Mouse (Mus musculus): ENCODE measurements around the gene Tpx2. TPM values are rescaled to one million over a fixed set of nuclear protein-coding genes. Genes with fewer than 3 reads are reported as not detected.

Tpx2 gene
- polyA plus RNA-seq (2014; fragmentation: Nextera tagmentation; extraction: Ambion mirVana): 88.3 and 95.4 TPM in 2 replicates

DNA sequence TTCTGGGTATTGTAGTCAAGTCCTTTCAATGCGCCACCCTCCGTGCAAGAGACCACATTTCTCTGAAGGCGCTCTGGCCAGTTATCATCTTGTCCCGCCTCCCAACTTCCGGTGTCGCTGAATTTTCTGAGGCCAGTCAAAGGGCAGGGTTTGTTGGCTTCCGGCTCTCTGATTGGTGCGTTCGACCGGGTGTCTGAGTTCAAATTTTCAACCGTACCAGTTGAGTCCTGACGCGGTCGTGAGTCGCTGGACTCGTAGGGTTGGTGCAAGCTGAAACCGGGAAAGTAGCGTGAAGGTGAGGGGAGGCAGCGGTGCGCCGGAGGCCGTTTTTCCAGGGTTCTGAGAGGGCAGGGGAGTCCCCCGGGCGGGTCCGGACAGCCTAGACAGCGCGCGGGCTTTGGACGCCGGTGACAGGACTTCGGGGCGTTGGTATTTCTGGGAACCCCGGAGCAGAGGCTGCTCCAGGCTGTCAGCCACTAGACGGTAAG lies at the start of gene Tpx2:
Tpx2 (plus strand) TSS at position 150 of the 488 bp plus-strand sequence.
- peak; percentile 98 for DNase-seq (ENCODE audit: low spot score)
- ATAC-seq (replicated peaks; ENCODE audit: low FRiP score, low TSS enrichment, low read depth): peak; percentile 96
- peak within 1 kb of the TSS; percentile 73 for H3K9ac ChIP-seq (ENCODE audit: low read length)
- WGBS: under 1% methylated on average over 34 of the region's 34 CpGs
- H3K27ac ChIP-seq (ENCODE audit: low read depth): peak within 1 kb of the TSS; percentile 72
- peaks cover 15% of the 10 kb centered on the region for H3K36me3 ChIP-seq (ENCODE audit: control insufficient read depth, insufficient read depth, low read length)
- peaks cover 17% of the 10 kb centered on the region for H3K4me1 ChIP-seq (replicated peaks; ENCODE audit: control insufficient read depth, insufficient read depth, low read length)
- H3K27me3 ChIP-seq (replicated peaks; ENCODE audit: control insufficient read depth, insufficient read depth, low read length): no peaks in the 10 kb centered on the region
- H3K4me2 ChIP-seq (ENCODE audit: low read length): peak within 1 kb of the TSS; percentile 51
- H3K9me3 ChIP-seq (ENCODE audit: control insufficient read depth, low read length): no peaks in the 10 kb centered on the region
- H3K4me3 ChIP-seq (ENCODE audit: low read depth, low read length): peak within 1 kb of the TSS; percentile 74

DNA sequence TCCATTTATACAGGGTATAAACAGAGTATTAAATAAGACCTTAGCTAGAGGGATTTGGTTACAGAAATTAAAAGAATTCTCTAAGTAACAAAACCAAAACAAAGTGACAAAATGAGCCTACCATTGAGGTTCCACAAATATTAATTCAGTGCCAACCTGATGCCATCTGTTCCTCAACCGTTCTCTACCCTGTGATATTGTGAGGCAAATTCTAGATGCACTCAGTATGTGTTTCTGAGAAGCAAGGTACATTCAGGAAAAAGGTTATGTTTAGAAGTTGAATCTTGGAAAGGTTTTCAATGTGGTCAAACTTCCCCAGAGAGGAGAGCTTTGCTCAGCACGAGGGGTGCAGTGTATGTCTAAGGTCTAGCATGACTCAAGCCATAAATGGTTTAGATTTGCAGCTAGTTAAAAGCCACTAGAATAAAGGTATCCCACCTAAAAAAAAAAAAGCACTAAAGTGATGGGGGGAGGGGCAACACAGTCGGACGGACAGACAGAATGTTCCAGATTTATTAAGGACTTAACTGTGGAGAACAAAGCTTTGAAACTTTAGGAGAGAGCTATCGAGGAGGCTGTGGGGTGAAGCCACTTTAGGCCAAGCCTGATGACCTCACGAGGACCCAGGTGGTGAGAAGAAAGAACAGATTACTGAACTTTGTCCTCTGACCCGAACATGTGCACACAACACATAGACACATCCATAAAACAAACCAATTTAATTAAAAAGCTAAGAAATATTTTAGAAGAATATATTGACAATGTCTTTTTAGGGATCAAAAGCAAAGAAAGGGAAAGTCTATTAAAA lies 47.6 kb upstream of the Tpx2 start:
- H3K27ac ChIP-seq (ENCODE audit: low read depth): no peak overlapping the region
- ATAC-seq (replicated peaks; ENCODE audit: low FRiP score, low TSS enrichment, low read depth): no peak
- 67% methylated on average over 7 of the region's 7 CpGs for WGBS
- no peak overlapping the region for H3K4me2 ChIP-seq (ENCODE audit: low read length)
- no peak for DNase-seq (ENCODE audit: low spot score)
- H3K9me3 ChIP-seq (ENCODE audit: control insufficient read depth, low read length): no peaks in the 10 kb centered on the region
- no peaks in the 10 kb centered on the region; the same call in 1 of the 2 replicates for H3K36me3 ChIP-seq (ENCODE audit: control insufficient read depth, insufficient read depth, low read length)
- no peak overlapping the region for H3K4me3 ChIP-seq (ENCODE audit: low read depth, low read length)
- no peaks in the 10 kb centered on the region for H3K27me3 ChIP-seq (replicated peaks; ENCODE audit: control insufficient read depth, insufficient read depth, low read length)
- no peak overlapping the region for H3K9ac ChIP-seq (ENCODE audit: low read length)
- peaks cover 13% of the 10 kb centered on the region for H3K4me1 ChIP-seq (replicated peaks; ENCODE audit: control insufficient read depth, insufficient read depth, low read length)

DNA sequence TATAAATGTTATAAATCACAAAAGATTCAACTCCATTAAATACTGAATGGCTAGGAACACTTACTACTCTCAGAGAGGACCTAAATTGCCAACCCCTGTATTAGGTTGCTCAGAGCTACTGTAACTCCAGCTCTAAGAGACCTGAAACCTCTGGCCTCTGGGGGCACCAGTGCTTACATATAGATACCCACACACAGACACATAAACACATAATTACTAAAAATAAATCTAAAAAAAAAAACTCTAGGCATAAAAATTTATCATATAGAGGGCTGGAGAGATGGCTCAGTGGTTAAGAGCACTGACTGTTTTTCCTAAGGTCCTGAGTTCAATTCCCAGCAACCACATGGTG lies 47.0 kb upstream of the Tpx2 start:
- peaks cover 13% of the 10 kb centered on the region for H3K4me1 ChIP-seq (replicated peaks; ENCODE audit: control insufficient read depth, insufficient read depth, low read length)
- no peaks in the 10 kb centered on the region for H3K27me3 ChIP-seq (replicated peaks; ENCODE audit: control insufficient read depth, insufficient read depth, low read length)
- H3K9ac ChIP-seq (ENCODE audit: low read length): no peak overlapping the region
- H3K4me2 ChIP-seq (ENCODE audit: low read length): no peak overlapping the region
- H3K4me3 ChIP-seq (ENCODE audit: low read depth, low read length): no peak overlapping the region
- H3K36me3 ChIP-seq (ENCODE audit: control insufficient read depth, insufficient read depth, low read length): no peaks in the 10 kb centered on the region; the same call in 1 of the 2 replicates
- ATAC-seq (replicated peaks; ENCODE audit: low FRiP score, low TSS enrichment, low read depth) (no peak), DNase-seq (ENCODE audit: low spot score) (no peak)
- no peak overlapping the region for H3K27ac ChIP-seq (ENCODE audit: low read depth)
- H3K9me3 ChIP-seq (ENCODE audit: control insufficient read depth, low read length): no peaks in the 10 kb centered on the region

DNA sequence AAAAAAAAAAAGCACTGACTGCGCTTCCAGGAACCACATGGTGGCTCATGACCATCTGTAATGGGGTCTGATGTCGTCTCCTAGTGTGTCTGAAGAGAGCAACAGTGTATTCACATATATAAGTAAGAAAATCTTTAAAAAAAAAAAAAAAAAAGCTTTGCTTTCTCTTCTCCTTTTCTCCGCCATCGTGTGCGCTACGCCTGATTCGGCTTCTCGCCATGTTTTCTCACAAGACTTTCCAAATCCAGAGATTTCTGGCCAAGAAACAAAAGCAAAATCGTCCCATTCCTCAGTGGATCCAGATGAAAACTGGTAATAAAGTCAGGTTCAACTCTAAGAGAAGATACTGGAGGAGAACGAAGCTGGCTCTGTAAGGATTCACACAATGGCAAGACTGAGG lies 45.5 kb upstream of the Tpx2 start:
- peaks cover 13% of the 10 kb centered on the region for H3K4me1 ChIP-seq (replicated peaks; ENCODE audit: control insufficient read depth, insufficient read depth, low read length)
- H3K9me3 ChIP-seq (ENCODE audit: control insufficient read depth, low read length): no peaks in the 10 kb centered on the region
- H3K4me3 ChIP-seq (ENCODE audit: low read depth, low read length): no peak overlapping the region
- no peaks in the 10 kb centered on the region for H3K27me3 ChIP-seq (replicated peaks; ENCODE audit: control insufficient read depth, insufficient read depth, low read length)
- no peak for ATAC-seq (replicated peaks; ENCODE audit: low FRiP score, low TSS enrichment, low read depth)
- peaks cover 4% of the 10 kb centered on the region; the same call in 1 of the 2 replicates for H3K36me3 ChIP-seq (ENCODE audit: control insufficient read depth, insufficient read depth, low read length)
- H3K27ac ChIP-seq (ENCODE audit: low read depth): no peak overlapping the region
- 95% methylated on average over 10 of the region's 10 CpGs for WGBS
- no peak overlapping the region for H3K9ac ChIP-seq (ENCODE audit: low read length)
- H3K4me2 ChIP-seq (ENCODE audit: low read length): no peak overlapping the region
- no peak for DNase-seq (ENCODE audit: low spot score)

DNA sequence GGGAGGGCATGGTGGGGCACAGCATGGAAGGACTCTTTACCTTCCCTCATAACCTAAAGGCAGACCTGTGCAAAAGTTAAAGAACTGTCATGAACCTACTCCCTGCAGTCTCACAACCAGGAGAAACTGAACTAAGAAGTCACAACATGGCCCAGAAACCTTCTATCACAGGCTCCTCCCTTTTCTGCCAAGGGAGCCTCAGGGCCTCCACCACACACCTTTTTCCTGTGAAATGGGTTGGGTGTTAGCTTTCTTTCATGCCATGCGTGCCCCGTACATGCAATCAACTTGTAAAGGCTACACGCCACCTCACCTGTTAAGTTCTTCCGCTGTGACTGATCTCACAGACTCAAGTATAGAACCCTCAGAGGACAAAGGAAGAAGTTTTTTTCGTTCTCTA lies 44.7 kb upstream of the Tpx2 start:
- Histone ChIP-seq H3K36me3 (ENCODE audit: control insufficient read depth, insufficient read depth, low read length) (peaks cover 4% of the 10 kb centered on the region; the same call in 1 of the 2 replicates), H3K9ac (ENCODE audit: low read length) (no peak overlapping the region), H3K4me3 (ENCODE audit: low read depth, low read length) (no peak overlapping the region), H3K9me3 (ENCODE audit: control insufficient read depth, low read length) (no peaks in the 10 kb centered on the region), H3K4me1 (replicated peaks; ENCODE audit: control insufficient read depth, insufficient read depth, low read length) (peaks cover 13% of the 10 kb centered on the region), H3K27me3 (replicated peaks; ENCODE audit: control insufficient read depth, insufficient read depth, low read length) (no peaks in the 10 kb centered on the region), H3K27ac (ENCODE audit: low read depth) (no peak overlapping the region), H3K4me2 (ENCODE audit: low read length) (no peak overlapping the region)
- WGBS: 88% methylated on average over 5 of the region's 5 CpGs
- ATAC-seq (replicated peaks; ENCODE audit: low FRiP score, low TSS enrichment, low read depth): no peak
- DNase-seq (ENCODE audit: low spot score): no peak

DNA sequence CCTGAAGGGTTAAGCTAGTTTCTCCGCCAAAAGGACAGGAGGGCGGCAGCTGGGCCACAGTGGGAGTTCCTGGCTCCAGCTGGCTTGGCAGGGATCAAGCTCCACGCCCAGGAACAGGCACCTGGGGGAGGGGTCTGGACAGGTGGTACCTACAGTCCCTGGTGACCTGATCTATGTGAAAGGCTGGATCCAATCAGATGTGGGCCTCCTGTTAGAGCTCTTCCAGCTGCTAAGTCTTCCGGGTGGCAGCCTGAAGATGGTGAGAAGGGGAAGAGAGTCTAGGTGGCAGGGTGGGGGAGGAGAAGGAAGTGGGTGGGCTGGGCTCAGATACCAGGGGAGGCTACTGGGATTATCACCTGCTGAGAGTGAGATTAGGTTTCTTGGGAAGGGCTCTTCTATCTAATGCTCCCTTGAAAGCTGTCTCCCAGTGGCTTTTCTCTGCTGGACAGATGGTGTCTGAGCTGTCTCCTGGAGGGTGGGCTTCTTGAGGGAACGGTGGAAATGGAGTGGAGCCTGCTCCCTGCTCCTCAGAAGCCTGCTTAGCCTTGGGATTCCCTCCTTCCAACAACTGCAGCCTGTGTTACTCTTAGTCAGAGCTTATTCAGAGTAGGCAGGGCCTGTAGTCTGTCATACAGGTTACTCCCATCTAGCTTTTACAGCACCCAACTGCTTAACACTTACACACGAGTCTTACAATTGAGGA lies 43.2 kb upstream of the Tpx2 start:
- 9% methylated on average over 6 of the region's 6 CpGs for WGBS
- Histone ChIP-seq H3K4me3 (ENCODE audit: low read depth, low read length) (no peak overlapping the region), H3K36me3 (ENCODE audit: control insufficient read depth, insufficient read depth, low read length) (peaks cover 4% of the 10 kb centered on the region; the same call in 1 of the 2 replicates), H3K27me3 (replicated peaks; ENCODE audit: control insufficient read depth, insufficient read depth, low read length) (no peaks in the 10 kb centered on the region), H3K9me3 (ENCODE audit: control insufficient read depth, low read length) (no peaks in the 10 kb centered on the region), H3K9ac (ENCODE audit: low read length) (no peak overlapping the region), H3K27ac (ENCODE audit: low read depth) (peak overlapping the region; percentile 57), H3K4me2 (ENCODE audit: low read length) (0 out of 2 replicates have a peak overlapping the region, but pooled peaks have one; percentile 4), H3K4me1 (replicated peaks; ENCODE audit: control insufficient read depth, insufficient read depth, low read length) (peaks cover 13% of the 10 kb centered on the region)
- peak; percentile 61; the same call in 1 of the 2 replicates for ATAC-seq (replicated peaks; ENCODE audit: low FRiP score, low TSS enrichment, low read depth)
- peak; percentile 63 for DNase-seq (ENCODE audit: low spot score)

DNA sequence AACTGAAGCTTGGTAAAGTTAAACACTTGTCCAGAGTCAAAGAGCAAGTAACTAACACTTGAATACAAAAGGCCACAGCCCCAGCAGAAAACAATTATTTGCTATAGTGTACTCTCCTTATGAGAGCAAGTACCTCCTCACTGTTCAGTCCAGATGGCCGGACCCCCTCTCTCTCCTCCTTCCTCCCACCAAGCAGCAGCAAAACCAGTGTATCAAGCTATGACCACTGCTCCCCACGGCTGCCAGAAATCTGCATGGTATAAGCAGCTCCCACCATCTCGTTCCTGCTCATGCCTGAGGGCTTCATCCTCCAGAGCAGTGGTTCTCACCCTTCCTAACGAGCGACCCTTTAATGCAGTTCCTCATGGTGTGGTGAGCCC lies 42.7 kb upstream of the Tpx2 start:
- 56% methylated on average over 5 of the region's 5 CpGs for WGBS

DNA sequence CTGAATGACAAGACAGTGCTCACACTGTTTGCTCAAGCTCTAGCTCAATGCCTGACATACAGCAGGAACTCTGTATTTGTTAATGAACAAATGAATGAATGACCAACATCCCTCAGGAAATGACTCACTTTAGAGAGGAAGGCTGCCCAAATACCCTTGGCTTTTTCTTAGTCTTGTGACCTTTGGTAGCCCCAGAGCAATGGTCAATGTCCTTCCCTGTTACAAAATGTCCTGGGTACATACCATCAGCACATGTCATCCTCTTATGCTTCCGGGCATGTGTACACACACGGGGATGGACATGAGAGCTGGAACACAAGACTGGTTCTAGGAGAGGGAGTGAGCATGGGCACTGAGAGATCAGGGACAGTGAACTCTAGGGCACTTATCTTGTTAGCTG lies 41.7 kb upstream of the Tpx2 start:
- no peak for ATAC-seq (replicated peaks; ENCODE audit: low FRiP score, low TSS enrichment, low read depth)

More for the DNA sequence above, 42.7 kb upstream of the Tpx2 start:
- ATAC-seq (replicated peaks; ENCODE audit: low FRiP score, low TSS enrichment, low read depth): no peak
- H3K27me3 ChIP-seq (replicated peaks; ENCODE audit: control insufficient read depth, insufficient read depth, low read length): no peaks in the 10 kb centered on the region
- H3K27ac ChIP-seq (ENCODE audit: low read depth): peak overlapping the region; percentile 57
- no peak overlapping the region for H3K4me3 ChIP-seq (ENCODE audit: low read depth, low read length)
- no peaks in the 10 kb centered on the region for H3K9me3 ChIP-seq (ENCODE audit: control insufficient read depth, low read length)
- H3K4me2 ChIP-seq (ENCODE audit: low read length): no peak overlapping the region
- H3K36me3 ChIP-seq (ENCODE audit: control insufficient read depth, insufficient read depth, low read length): peaks cover 4% of the 10 kb centered on the region; the same call in 1 of the 2 replicates
- DNase-seq (ENCODE audit: low spot score): no peak
- H3K4me1 ChIP-seq (replicated peaks; ENCODE audit: control insufficient read depth, insufficient read depth, low read length): peaks cover 13% of the 10 kb centered on the region
- no peak overlapping the region for H3K9ac ChIP-seq (ENCODE audit: low read length)

More for the DNA sequence above, 41.7 kb upstream of the Tpx2 start:
- DNase-seq (ENCODE audit: low spot score): no peak
- H3K9ac ChIP-seq (ENCODE audit: low read length): no peak overlapping the region
- H3K4me1 ChIP-seq (replicated peaks; ENCODE audit: control insufficient read depth, insufficient read depth, low read length): peaks cover 16% of the 10 kb centered on the region
- no peak overlapping the region for H3K4me2 ChIP-seq (ENCODE audit: low read length)
- H3K9me3 ChIP-seq (ENCODE audit: control insufficient read depth, low read length): no peaks in the 10 kb centered on the region
- no peaks in the 10 kb centered on the region for H3K27me3 ChIP-seq (replicated peaks; ENCODE audit: control insufficient read depth, insufficient read depth, low read length)
- 79% methylated on average over 2 of the region's 2 CpGs for WGBS
- H3K4me3 ChIP-seq (ENCODE audit: low read depth, low read length): no peak overlapping the region
- H3K36me3 ChIP-seq (ENCODE audit: control insufficient read depth, insufficient read depth, low read length): peaks cover 4% of the 10 kb centered on the region; the same call in 1 of the 2 replicates
- no peak overlapping the region for H3K27ac ChIP-seq (ENCODE audit: low read depth)
